Mouse (Mus musculus): ENCODE results near the gene Epha10.
"Not testable (repeated sequence)": the region's sequence is repeated elsewhere in the genome, so short reads cannot be mapped to it uniquely, and the experiment has no call there.

The Epha10 gene

DNA sequence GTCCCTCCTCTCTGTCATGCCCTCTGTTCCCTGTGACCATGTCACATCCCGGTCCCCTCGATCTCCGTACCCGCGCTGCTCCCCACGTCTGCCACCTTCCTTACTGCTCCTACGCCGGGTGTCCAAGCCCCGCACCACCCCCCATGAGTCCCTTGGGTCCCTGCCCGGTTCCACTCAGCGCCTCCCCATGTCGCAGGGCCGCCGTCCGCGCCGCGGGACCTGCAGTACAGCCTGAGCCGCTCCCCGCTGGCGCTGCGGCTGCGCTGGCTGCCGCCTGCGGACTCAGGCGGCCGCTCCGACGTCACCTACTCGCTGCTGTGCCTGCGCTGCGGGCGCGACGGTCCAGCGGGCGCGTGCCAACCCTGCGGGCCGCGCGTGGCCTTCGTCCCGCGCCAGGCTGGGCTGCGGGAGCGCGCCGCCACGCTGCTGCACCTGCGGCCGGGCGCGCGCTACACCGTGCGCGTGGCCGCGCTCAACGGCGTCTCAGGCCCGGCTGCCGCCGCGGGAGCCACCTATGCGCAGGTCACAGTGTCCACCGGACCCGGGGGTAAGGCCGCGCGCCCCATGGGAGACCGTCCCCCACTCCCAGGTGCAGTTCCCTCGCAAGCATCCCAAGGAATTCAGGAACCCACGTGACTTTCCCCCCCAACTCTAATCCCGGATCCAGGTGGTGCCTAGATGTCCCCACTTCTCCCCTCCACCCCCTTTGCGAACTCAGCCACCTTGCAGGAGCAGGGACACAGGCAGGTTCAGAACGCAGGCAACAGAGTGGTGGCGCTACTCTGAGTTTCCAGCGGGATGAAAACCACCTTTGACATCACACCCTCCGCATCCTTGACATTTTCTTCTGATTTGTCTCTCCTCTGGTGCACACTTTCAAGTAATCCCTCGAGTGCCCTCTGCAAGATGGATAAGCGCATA is 14.1 kb downstream of the Epha10 start:
- DNase-seq (ENCODE audit: low read depth, low spot score), result no peak

DNA sequence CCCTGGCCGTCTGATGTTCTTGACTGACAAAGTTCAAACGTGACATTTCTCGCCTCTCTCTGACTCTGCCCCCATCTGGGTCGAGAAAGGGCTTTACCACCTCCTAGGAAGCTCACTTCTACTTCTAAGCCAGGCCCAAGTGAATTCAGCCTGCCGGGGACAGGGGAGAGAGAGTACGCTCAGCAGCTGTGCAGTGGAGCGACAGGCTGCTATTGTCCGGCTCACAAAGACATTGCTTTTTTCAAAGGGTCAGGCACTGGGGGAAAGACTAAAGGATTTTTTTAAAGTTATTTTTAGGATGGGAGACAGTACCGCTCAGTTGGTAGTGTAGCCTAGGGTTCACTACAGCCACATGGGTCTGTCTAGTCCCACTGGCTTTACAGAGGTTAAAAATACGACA is 17.7 kb downstream of the Epha10 start:
- DNase-seq (ENCODE audit: low read depth, low spot score), result no peak

DNA sequence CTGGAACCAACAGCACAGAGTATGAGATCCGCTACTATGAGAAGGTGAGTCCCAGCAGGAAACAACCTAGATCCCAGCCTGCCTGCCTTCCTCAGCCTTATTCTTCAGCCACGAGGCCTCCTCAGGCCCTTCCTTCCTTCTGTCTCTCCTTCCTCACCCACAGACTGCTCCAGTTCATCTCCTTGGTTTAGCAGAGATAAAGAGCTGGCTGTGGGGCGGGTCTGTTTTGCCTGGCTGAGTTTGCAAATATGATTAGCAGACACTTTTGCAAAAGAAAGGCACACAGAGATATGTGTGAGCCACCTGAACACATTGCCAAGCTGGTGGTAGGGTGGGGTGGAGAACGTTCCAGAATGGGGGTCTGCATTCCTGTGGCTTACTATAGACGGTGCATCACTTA is 19.2 kb downstream of the Epha10 start:
- DNase-seq (ENCODE audit: low read depth, low spot score), result no peak

GRCm38 (mm10) chr4:124905417-124905816 is 24.7 kb downstream of the Epha10 start:
- DNase-seq (ENCODE audit: low read depth, low spot score), result no peak

GRCm38 (mm10) chr4:124905971-124906822 is 25.5 kb downstream of the Epha10 start:
- no peak for DNase-seq (ENCODE audit: low read depth, low spot score)

DNA sequence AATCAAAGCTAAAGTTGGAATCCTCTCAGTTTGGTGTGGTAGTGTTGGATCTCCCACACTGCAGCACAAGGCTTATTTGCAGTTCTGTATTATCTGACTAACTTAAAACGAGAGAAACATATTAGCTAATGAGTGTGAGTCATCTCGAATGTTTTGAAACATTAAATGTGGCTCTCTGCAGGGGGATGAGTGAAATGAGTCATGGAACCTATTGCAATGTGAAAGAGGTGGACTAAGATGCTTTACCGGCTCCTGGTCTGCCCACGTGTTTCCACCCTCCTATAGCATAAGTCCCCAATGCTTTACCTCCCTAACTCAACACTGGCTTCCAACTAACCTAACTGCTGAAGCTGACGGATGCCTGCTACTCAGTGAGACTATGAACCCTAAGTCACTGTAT is 47.4 kb downstream of the Epha10 start:
- DNase-seq (ENCODE audit: low read depth, low spot score), result no peak

DNA sequence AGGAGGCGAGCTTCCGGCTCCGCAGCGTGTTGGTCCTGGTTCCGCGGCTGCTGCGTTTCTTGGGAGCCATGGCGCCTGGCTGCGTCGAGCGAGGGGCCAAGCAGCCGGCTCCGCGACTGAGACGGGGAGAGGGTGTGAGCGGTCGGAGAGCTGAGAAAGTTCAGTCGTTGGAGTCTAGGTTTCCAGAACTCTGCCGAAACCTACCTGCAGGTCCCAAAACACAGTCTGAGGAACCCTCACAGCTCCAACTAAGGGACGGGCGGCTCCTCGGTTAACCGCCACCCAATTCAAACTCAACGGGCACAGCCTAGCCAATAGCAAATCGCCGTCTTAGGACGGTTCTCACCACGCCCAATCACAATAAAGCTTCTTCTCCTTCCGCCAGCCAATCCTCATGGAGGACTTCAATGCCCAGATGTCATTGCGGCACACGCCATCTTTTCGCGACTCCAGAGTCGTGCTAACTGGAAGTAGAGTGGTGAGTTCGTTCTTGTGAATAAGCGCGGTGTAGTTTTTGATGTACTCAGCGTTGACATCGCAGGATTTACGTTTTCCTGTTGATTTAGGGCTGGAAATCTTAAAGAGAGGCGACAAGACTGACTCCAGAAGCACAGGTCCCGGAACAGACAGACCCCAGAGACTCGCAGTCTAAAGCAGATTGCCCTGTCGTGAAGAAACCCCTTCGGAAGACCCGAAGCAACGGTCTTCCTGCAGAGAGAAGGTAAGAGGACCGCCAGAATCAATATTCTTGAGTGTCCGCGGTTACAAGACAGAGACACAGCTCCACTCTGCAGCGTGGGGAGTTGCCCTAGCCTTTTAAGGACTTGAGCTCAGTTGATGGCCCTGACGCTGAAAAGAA is 56.1 kb downstream of the Epha10 start, which contains the start of gene 9930104L06Rik:
Gene 9930104L06Rik (plus strand): TSS at position 436 of the 859 bp plus-strand sequence.
- peak; percentile 95 for DNase-seq (ENCODE audit: low read depth, low spot score)

DNA sequence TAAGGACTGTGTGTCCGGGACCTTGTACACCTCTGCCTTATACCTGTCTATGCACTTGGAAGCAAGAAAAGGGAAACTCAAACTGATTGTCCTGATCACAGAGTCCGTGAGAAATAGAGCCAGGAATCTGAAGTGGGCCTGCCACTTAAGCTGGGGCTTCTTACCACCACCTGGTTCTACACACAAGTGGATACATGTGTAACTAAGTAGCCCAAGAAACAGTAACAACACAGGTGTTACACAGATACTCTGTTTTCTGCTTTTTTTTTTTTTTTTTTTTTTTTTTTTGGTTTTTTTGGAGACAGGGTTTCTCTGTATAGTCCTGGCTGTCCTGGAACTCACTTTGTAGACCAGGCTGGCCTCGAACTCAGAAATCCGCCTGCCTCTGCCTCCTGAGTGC is 58.5 kb downstream of the Epha10 start, which contains the start of gene Cdca8:
Gene Cdca8 (minus strand): TSS at position 101 of the 400 bp plus-strand sequence.
- not testable (repeated sequence) for DNase-seq (ENCODE audit: low read depth, low spot score)

DNA sequence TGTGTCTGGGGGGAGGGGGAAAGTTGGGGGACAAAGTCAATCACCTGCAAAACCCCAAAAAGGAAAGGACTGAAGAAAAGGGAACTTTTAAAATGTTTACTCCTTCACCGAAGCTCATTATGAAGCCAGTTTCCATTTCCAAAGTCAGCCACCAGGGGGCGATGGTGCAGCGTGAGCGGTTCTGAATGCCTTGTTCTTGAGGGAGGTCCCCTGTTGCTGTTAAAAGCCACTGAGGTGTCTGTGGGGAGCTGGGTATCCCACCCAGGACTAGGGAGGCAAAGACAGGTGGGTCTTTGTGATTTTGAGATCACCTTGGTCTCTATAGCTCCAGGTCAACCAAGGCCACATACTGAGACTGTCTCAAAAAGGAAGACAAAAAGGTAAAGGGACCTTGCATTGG is 62.3 kb downstream of the Epha10 start:
- peak; percentile 62 for DNase-seq (ENCODE audit: low read depth, low spot score)

GRCm38 (mm10) chr4:124943781-124944180 is 63.1 kb downstream of the Epha10 start:
- no peak for DNase-seq (ENCODE audit: low read depth, low spot score)

GRCm38 (mm10) chr4:124944961-124945360 is 64.3 kb downstream of the Epha10 start:
- DNase-seq (ENCODE audit: low read depth, low spot score), result no peak

DNA sequence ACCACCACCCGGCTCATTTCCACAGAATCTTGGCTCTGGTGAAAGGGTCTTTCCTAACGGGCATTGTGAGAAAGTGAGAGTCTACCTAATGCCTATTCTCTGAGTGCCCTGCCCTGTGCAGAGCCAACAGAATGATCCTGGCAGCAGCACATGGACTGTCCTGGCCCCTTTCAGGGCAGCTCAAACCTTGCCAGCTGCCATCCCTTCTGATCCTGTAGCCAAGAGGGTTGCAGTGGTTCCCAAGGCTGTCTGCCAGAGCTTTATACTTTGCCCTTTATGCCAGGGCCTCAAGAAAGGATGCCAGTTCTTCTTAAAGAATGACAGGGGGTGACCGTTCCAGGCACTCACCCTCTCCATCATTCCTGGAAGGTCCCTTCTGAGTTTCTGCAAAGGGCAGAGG is 68.8 kb downstream of the Epha10 start:
- DNase-seq (ENCODE audit: low read depth, low spot score), result no peak

DNA sequence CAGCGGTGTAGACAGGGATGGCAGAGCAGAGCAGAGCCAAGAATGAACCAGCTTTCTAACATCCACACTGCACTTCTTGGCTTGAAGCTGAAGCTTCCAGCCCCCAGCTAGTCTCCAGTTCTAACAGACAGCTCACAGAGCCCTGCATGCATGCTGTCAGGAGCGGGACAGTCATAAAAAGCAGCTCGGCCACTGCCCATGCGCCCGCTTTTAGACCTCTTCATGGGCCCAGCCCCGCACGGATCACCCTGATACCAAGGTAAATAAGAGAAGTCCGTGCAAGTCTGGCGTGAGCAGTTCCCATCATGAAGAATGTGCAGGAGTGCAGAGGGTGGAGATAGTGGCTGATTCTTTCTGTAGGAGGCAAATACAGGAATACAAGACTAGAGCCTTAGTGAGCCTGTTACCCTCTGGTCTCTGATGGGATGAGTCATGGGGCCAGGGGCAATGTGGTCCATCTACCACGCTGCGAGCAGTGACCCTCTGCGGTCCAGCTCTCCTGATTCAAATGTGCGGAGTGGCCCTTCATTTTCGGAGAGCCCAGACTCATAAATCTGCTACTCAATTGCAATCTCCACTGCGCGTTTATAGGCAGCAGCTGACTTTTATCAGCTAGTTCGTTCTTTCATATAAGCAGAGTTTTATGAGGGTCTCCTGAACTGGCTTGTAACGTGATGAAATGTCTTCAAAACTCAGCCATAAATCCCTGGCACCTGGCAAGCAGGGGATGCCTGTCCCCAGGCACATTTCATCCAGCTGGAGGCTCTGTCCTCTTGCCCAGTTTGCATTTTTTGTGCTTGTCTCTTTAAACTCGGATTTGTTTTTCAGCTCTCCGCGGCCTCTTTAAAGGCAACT is 69.7 kb downstream of the Epha10 start:
- no peak for DNase-seq (ENCODE audit: low read depth, low spot score)

DNA sequence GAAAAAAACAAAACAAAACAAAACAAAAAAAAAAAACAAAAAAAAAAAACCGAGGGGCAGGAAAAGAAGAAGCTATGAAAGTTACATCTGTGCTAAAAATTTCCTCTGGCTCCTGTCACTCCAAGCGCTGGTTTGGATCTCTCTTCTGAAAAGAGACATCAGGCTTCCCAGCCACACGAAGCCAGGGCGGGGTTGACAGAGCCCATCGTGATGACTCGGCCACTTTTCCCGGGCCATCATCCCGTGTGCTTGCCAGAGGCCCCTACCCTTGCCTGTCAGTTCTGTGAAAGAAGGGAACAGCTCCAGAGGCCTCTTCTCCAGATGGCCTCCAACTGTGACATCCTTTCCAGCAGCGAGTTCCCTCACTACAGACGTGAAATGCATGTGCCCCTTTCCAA is 70.3 kb downstream of the Epha10 start:
- DNase-seq (ENCODE audit: low read depth, low spot score), result no peak

DNA sequence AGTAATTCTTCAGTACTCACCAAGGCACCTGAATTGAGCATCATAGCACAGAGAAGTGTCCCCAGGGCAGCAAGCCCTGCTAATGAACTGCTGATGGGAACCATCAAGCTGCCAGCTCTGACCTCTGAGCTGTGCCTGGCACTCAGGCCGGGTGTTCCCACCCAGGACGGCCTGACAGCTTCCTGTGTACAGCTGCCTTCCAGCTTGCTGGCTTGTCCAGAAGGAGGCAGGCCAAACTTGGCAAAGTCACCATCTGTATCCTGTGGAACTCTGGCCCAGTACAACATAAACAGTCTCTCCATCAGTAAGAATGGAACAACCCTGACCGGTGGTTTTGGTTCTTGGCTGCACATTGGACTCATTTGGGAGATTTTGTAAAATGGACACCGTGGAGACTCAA is 72.8 kb downstream of the Epha10 start:
- DNase-seq (ENCODE audit: low read depth, low spot score), result no peak

GRCm38 (mm10) chr4:124957284-124957683 is 76.6 kb downstream of the Epha10 start:
- no peak for DNase-seq (ENCODE audit: low read depth, low spot score)

DNA sequence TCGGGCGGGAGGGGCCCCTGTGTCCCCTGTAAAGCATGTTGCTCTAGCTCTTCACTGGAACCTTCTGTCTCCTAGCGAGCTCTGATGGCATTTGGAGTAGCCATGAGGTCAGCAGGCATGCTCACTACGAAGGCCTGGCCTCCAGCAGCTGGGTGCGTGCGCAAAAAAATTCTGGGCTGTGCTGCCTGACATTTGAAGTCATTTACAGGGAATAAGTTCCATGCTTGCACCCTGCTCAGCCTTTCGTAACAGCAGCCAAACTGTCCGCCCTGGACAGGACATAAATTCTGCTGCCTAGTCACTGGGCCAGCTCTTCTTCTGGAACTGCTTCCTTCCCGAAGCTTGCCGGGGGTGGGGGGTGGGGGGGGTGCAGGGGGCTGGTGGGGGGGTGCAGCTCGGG is 78.4 kb downstream of the Epha10 start:
- DNase-seq (ENCODE audit: low read depth, low spot score), result no peak

DNA sequence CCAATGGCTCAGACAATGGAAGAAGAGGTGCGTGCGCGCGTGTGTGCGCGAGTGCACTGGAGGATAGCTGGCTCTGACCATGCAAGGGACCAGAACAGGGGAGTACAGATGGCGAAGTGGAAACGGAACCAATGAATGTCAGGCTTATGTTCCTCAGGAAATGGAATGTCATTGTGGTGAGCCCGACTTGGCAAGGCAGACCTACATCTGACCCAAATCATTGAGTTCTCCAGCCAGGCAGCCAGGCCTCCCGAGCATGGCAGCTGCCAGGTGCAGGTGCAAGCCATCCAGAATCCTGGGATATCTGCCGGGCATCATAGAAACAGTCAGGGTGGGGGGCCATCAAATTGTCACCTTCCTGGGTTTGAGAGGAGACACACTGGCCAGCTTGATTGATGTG is 80.2 kb downstream of the Epha10 start:
- DNase-seq (ENCODE audit: low read depth, low spot score), result no peak

GRCm38 (mm10) chr4:124962576-124962975 is 81.9 kb downstream of the Epha10 start:
- no peak for DNase-seq (ENCODE audit: low read depth, low spot score)

GRCm38 (mm10) chr4:124964912-124965599 is 84.4 kb downstream of the Epha10 start:
- no peak for DNase-seq (ENCODE audit: low read depth, low spot score)
